Mouse (Mus musculus) frontal cortex, postnatal 25 days (tissue): ENCODE results near the gene Mcm8.

Experiments
- DNase-seq, 2 experiments: peaks; one replicate each; pipeline ENCODE4 v3.0.0; 2022; ENCODE audit warnings: low spot score in 2 of 2

The Mcm8 gene

GRCm38 (mm10) chr2:132815608-132816314, at the start of gene Mcm8, which contains the start of gene Trmt6:
Mcm8 (plus strand) TSS chr2:132816141.
Trmt6 (minus strand) TSS chr2:132816055.
- DNase-seq = peak; percentile 64 to 73

GRCm38 (mm10) chr2:132770822-132771221, 45.1 kb upstream of the Mcm8 start:
- DNase-seq = no peak

GRCm38 (mm10) chr2:132780978-132781377, 35.0 kb upstream of the Mcm8 start, which contains the start of gene Chgb:
Chgb (plus strand) TSS chr2:132781278.
- DNase-seq = no peak

DNA sequence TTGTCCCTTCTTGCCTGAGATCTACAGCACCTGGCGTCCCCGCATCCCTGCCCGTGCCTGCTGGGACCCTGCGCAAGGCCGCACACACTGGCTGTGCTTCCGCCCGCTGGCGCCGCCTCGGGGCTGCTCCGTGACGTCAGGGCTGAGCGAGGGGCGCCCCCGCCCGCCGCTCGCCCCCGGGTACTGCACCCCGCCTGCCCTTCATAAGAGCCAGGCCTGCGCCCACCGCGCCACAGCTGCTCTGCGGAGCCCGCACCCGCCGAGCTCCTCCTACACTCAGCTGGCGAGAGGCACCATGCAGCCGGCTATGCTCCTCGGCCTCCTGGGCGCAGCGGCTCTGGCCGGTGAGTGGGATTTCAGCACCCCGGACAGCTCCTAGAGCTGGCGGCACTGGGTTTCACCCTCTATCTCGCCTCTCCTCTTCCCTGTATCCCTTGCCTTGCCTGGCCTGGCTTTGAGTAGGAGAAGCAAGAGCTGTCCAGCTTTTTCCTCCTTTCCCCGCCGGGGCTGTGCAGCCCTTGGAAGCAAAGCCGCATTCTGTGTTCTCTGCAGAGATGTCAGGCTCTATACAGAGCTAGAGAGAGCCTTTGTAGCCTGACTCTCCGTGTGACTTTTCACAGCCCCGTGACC, 34.4 kb upstream of the Mcm8 start:
- peak; percentile 68 to 80 for DNase-seq

GRCm38 (mm10) chr2:132784039-132784438, 31.9 kb upstream of the Mcm8 start:
- no peak for DNase-seq

- no peak for DNase-seq
These were observed 22.3 kb upstream of the Mcm8 start for GRCm38 (mm10) chr2:132793441-132794203.

DNA sequence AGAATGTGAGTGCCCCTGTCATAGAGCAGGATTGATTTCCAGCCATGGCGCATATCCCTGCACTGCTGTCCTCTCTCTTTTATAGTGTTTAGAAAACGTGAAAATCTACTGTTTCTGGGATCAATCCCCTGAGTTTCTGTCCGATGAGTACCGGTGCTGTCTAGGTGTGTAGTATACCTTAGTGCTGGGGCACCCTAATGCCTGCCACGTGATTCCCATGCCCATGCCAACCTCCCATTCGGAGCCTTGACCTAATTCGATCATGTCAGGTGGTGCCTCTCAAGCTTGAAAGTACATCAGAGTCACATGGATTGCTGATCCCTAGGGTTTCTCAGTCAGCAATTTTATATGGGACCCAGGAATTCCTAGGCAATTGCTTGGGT, 21.7 kb upstream of the Mcm8 start:
- no peak for DNase-seq

- no peak for DNase-seq
These were observed 13.0 kb upstream of the Mcm8 start for GRCm38 (mm10) chr2:132802976-132803375.

GRCm38 (mm10) chr2:132841071-132841470, 25.1 kb downstream of the Mcm8 start:
- DNase-seq = no peak

DNA sequence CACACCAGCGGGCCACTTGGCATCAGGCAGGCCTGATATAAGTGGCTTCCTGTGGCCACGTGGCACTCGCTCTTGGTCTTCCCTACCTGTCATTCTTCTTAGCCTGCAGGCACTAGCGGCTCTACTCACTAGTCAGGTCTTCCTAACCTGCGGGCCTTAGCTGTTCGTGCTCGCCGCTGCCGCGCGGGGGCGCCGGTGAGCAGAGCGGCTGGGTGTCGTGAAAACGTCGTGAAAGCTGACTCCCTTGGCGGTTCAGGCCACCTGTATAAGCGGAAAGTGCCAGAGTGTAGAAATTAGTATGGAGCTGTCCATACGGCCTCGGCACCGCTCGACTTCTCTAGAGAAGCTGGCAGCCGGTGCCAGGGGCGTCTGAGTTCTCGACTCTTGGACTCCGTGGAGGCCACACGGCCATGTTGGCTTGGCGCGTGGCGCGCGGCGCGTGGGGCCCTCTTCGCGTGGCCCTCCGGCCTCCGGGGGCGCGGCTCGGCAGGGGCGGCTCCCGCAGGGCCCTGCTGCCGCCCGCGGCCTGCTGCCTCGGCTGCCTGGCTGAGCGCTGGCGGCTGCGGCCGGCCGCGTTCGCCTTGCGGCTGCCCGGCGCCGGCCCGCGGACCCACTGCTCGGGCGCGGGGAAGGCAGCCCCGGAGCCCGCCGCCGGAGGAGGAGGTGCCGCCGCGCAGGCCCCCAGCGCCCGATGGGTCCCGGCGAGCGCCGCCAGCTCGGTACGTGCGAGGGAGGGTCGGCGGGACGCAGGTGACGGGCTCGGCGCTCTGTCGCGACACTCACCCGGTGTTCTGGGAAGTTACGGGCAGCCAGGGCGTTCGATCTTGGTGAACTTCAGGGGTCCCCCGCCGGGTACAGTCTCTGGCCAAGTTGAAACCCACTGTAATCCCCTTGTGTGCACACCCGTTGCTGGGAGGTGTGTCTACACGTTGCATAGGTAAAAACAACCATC, 30.7 kb downstream of the Mcm8 start, which contains the start of gene Crls1:
Gene Crls1, plus strand, starts transcription at position 260 of the 952 bp plus-strand sequence.
- DNase-seq = peak; percentile 98

DNA sequence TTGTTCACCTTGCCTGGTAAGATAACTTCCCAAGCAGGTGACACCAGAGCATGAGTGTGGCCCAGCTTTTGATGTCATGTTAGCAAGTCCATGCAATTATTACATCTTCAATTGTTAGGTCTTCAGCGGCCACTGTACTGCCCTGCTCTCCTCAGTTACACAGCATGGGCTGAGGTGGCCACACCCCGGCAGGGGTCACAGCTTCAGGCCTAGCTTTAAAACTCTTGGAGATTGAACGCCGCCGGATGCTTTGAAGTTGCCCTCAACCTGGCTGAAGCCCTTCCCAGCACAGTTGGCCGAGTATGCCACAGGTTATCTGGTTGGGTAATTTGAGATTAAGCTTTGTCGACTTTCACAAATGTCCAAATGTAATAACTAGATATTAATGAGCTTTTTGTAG, 31.6 kb downstream of the Mcm8 start:
- DNase-seq = no peak

- no peak for DNase-seq
These were observed 32.4 kb downstream of the Mcm8 start for GRCm38 (mm10) chr2:132848361-132848760.

DNA sequence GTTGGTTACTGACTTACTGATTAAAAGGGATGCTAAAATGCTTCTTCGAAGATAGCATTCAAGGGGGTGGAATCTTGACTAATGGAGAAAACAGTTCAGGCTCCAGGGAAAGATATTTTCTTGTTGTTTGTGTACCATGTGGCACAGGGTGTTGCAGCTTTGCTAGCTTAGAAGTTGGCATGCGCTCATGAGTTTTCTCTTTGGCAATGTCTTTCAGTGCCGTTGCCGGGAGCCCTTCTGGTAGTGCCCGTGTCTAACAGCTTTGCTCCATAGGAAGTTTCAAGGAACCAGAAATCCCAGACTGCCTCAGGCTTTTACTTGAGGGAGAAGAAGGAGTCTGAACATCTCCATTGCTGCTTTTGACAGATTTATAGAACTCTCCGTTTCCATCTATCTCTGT, 33.2 kb downstream of the Mcm8 start:
- DNase-seq = no peak

- no peak for DNase-seq
These were observed 37.1 kb downstream of the Mcm8 start for GRCm38 (mm10) chr2:132853051-132853450.

DNA sequence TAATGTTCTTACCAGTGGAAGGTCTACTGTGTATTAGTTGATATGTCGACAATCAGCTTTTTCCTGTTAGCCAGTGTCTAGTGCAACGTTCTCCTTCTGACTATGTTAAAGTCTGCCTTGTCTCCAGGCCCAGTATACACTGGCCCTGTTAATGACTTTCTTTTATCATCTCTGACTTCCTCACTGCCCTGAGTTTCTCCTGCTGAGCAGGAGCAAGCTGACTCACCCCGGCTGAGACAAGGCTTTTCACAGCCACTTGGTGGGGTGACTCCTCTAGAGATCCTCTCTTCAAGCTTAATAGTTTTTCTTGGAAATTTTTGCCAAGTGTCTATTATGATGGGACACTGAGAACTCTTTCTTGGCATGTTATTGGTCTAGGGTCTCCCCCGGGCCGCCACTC, 40.4 kb downstream of the Mcm8 start:
- DNase-seq = no peak

DNA sequence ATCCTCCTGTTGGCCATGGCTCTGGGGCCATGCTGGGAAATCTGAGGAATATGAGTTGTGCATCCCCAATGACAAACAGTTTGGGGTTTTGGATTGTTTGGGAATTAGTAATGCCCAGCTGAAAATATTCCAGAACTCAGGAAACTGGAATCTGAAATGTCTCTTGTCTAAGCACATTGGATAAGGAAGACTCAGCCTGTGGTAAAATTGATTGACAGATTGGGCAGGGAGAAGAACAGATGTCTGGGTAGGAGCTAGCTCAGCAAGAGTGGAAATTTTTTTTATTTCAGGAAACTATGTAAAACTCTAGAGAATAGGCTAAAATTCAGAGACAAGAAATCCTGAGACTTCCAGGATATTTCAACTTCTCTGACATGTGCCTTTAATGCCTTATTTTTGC, 44.5 kb downstream of the Mcm8 start:
- DNase-seq = no peak

GRCm38 (mm10) chr2:132861456-132861855, 45.5 kb downstream of the Mcm8 start:
- DNase-seq = no peak

GRCm38 (mm10) chr2:132863325-132863724, 47.4 kb downstream of the Mcm8 start:
- DNase-seq = no peak

GRCm38 (mm10) chr2:132867521-132867920, 51.6 kb downstream of the Mcm8 start:
- no peak for DNase-seq

DNA sequence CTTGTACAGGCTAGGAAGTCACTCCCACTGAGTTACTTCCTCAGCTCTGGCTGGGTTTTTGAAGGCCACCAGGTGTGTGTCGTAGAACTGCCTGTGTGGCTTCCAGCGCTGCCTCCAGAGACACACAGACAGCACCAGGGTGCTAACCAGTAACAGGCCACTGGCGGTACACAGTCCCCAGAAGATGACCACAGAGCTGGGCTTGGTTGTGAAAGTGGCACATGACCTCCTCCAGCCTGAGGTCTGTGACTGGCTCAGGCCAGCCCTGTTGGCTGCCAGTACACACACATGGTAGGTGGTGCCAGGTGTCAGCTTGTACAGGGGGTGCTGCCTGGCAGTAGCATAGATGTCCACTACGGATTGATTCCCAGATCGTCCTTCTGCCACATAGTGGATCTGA, 53.7 kb downstream of the Mcm8 start:
- DNase-seq = no peak

- DNase-seq = no peak
These were observed 54.3 kb downstream of the Mcm8 start for GRCm38 (mm10) chr2:132870286-132870685.
